Mouse (Mus musculus): ENCODE measurements at regions not wholly inside any gene's neighbourhood (a gene's known extent, or its start where the extent isn't known, plus 50 kb on each side); places are given as distances from the start of the nearest gene placed in this dataset.

- no peaks in the 10 kb centered on the region for H3K9me3 ChIP-seq (ENCODE audit: control insufficient read depth, low read length)
- no peak overlapping the region for H3K4me3 ChIP-seq (ENCODE audit: control insufficient read depth in 1 of 2, insufficient read depth in 1 of 2, low read depth in 1 of 2, low read length in 2 of 2)
- no peaks in the 10 kb centered on the region for H3K4me1 ChIP-seq (ENCODE audit: control insufficient read depth in 2 of 2, insufficient read depth in 2 of 2, low read length in 2 of 2)
- no peak overlapping the region for H3K4me2 ChIP-seq (ENCODE audit: low read length)
- 77% methylated on average over 2 of the region's 2 CpGs for WGBS
- ATAC-seq (ENCODE audit: insufficient number of reproducible peaks, insufficient read depth, low FRiP score, low read depth), result no peak
- H3K9ac ChIP-seq (ENCODE audit: low read length), result no peak overlapping the region
- no peaks in the 10 kb centered on the region for H3K27me3 ChIP-seq (ENCODE audit: control insufficient read depth, insufficient read depth, low read length)
- no peaks in the 10 kb centered on the region for H3K36me3 ChIP-seq (ENCODE audit: control insufficient read depth, insufficient read depth, low read length)
- no peak overlapping the region for H3K27ac ChIP-seq (replicated peaks in 1 of 2; ENCODE audit: control insufficient read depth in 1 of 2, insufficient read depth in 1 of 2, low read depth in 2 of 2, low read length in 2 of 2)
These were observed 173.6 kb downstream of the Rpl10-ps3 start for GRCm38 (mm10) chr9:50171164-50171563.

DNA sequence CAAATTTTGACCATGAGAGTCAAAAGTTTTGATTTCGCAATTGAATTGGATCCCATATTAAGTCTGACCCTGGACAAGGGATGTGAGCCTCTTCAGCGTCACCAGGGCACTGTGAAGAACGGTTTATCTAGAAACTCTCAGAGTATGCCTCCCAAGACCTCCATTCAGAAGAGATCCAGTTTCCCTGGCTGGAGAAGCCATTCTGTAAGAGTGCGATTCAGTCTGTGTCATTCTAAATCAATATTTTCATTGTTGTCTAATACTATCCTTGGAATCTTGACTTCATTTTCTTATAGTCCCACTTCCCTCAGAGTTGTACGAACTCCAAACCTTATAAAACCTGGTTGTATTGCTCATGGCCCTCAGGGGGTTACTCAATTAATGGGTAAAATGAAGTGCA lies 174.1 kb downstream of the Rpl10-ps3 start:
- Histone ChIP-seq H3K9me3 (ENCODE audit: control insufficient read depth, low read length) (no peaks in the 10 kb centered on the region), H3K27me3 (ENCODE audit: control insufficient read depth, insufficient read depth, low read length) (no peaks in the 10 kb centered on the region), H3K27ac (replicated peaks in 1 of 2; ENCODE audit: control insufficient read depth in 1 of 2, insufficient read depth in 1 of 2, low read depth in 2 of 2, low read length in 2 of 2) (no peak overlapping the region), H3K4me2 (ENCODE audit: low read length) (no peak overlapping the region), H3K4me1 (ENCODE audit: control insufficient read depth in 2 of 2, insufficient read depth in 2 of 2, low read length in 2 of 2) (no peaks in the 10 kb centered on the region), H3K9ac (ENCODE audit: low read length) (no peak overlapping the region), H3K36me3 (ENCODE audit: control insufficient read depth, insufficient read depth, low read length) (no peaks in the 10 kb centered on the region), H3K4me3 (ENCODE audit: control insufficient read depth in 1 of 2, insufficient read depth in 1 of 2, low read depth in 1 of 2, low read length in 2 of 2) (no peak overlapping the region)
- ATAC-seq (ENCODE audit: insufficient number of reproducible peaks, insufficient read depth, low FRiP score, low read depth), result no peak
- WGBS, result 86% methylated on average over 5 of the region's 5 CpGs

DNA sequence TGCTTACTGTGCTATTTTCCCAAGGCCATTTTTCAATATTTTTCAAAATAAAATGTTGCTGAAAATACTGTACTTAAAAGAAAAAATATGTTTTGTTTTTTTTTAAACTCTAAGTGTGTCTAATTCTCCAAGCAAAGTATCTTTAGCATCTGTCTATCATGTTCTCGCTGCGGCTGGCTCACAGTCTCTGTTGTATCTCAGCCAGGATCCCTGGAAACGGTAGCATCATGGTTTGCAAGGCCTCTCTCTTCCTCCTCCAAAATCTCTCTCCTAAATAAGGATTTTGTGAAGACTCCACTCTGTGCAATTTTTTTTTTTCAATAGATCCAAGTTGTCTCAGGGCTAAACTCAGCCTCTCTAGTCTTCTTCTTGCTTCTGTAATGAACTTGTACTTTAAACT lies 190.2 kb downstream of the Rpl10-ps3 start:
- no peaks in the 10 kb centered on the region for H3K36me3 ChIP-seq (ENCODE audit: control insufficient read depth, insufficient read depth, low read length)
- H3K27ac ChIP-seq (replicated peaks in 1 of 2; ENCODE audit: control insufficient read depth in 1 of 2, insufficient read depth in 1 of 2, low read depth in 2 of 2, low read length in 2 of 2), result no peak overlapping the region
- no peak overlapping the region for H3K4me3 ChIP-seq (ENCODE audit: control insufficient read depth in 1 of 2, insufficient read depth in 1 of 2, low read depth in 1 of 2, low read length in 2 of 2)
- peaks cover 0 to 2% of the 10 kb centered on the region in 2 experiments; a peak in 1 of 4 replicates for H3K4me1 ChIP-seq (ENCODE audit: control insufficient read depth in 2 of 2, insufficient read depth in 2 of 2, low read length in 2 of 2)
- H3K4me2 ChIP-seq (ENCODE audit: low read length), result no peak overlapping the region
- 82% methylated on average over 3 of the region's 3 CpGs for WGBS
- no peak overlapping the region for H3K9ac ChIP-seq (ENCODE audit: low read length)
- ATAC-seq (ENCODE audit: insufficient number of reproducible peaks, insufficient read depth, low FRiP score, low read depth), result no peak
- H3K9me3 ChIP-seq (ENCODE audit: control insufficient read depth, low read length), result no peaks in the 10 kb centered on the region
- H3K27me3 ChIP-seq (ENCODE audit: control insufficient read depth, insufficient read depth, low read length), result no peaks in the 10 kb centered on the region

DNA sequence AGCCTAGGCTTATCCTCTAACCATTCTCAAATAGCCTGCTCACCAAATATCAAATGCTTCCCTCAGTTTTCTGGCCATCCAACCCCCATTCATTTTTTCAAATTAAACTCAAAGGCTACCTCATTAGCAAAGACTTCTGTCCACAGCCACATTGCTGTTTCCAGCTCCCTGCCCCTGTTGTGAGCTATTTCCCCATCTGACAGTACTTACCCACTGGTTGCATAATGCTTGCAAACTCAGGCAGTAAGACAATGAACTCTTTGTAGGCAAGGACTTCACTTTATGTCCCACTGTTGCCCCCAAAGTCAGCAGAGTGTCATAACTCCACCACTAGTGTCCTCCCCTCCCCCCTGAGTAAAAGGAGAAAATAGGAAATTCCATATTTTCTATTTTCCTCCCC lies 194.7 kb downstream of the Rpl10-ps3 start:
- H3K4me1 ChIP-seq (ENCODE audit: control insufficient read depth in 2 of 2, insufficient read depth in 2 of 2, low read length in 2 of 2), result peaks cover 0 to 2% of the 10 kb centered on the region in 2 experiments; a peak in 1 of 4 replicates
- no peak for ATAC-seq (ENCODE audit: insufficient number of reproducible peaks, insufficient read depth, low FRiP score, low read depth)

DNA sequence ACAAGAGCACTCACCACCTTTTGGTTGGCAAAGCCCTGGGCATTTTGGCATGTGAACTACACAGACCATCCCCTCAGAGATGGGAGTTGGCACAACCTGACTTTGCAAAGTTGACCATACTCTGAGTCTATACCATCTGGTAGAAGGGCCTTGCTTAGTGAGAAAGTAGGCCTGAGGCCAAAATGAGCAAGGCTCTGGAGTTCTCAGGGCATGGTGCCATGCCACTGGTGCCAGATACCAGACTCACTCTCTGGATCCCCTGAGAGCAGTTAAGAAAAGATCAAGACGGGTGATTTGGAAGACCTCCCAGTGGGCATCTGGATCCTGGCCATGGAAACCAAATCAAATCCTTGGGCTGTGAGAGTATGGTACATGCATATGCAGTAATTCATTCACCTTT lies 202.0 kb downstream of the Rpl10-ps3 start:
- ATAC-seq (ENCODE audit: insufficient number of reproducible peaks, insufficient read depth, low FRiP score, low read depth), result no peak
- Histone ChIP-seq H3K27me3 (ENCODE audit: control insufficient read depth, insufficient read depth, low read length) (no peaks in the 10 kb centered on the region), H3K9me3 (ENCODE audit: control insufficient read depth, low read length) (no peaks in the 10 kb centered on the region), H3K27ac (replicated peaks in 1 of 2; ENCODE audit: control insufficient read depth in 1 of 2, insufficient read depth in 1 of 2, low read depth in 2 of 2, low read length in 2 of 2) (no peak overlapping the region), H3K4me2 (ENCODE audit: low read length) (no peak overlapping the region), H3K9ac (ENCODE audit: low read length) (no peak overlapping the region), H3K4me1 (ENCODE audit: control insufficient read depth in 2 of 2, insufficient read depth in 2 of 2, low read length in 2 of 2) (peaks cover 2 to 7% of the 10 kb centered on the region in 2 experiments; a peak in 1 of 4 replicates), H3K4me3 (ENCODE audit: control insufficient read depth in 1 of 2, insufficient read depth in 1 of 2, low read depth in 1 of 2, low read length in 2 of 2) (no peak overlapping the region), H3K36me3 (ENCODE audit: control insufficient read depth, insufficient read depth, low read length) (no peaks in the 10 kb centered on the region)
- 58% methylated on average over 1 of the region's 1 CpGs for WGBS

More for the DNA sequence above, 194.7 kb downstream of the Rpl10-ps3 start:
- no peak overlapping the region for H3K4me2 ChIP-seq (ENCODE audit: low read length)
- no peaks in the 10 kb centered on the region for H3K27me3 ChIP-seq (ENCODE audit: control insufficient read depth, insufficient read depth, low read length)
- H3K36me3 ChIP-seq (ENCODE audit: control insufficient read depth, insufficient read depth, low read length), result no peaks in the 10 kb centered on the region
- no peak overlapping the region for H3K27ac ChIP-seq (replicated peaks in 1 of 2; ENCODE audit: control insufficient read depth in 1 of 2, insufficient read depth in 1 of 2, low read depth in 2 of 2, low read length in 2 of 2)
- no peak overlapping the region for H3K4me3 ChIP-seq (ENCODE audit: control insufficient read depth in 1 of 2, insufficient read depth in 1 of 2, low read depth in 1 of 2, low read length in 2 of 2)
- no peak overlapping the region for H3K9ac ChIP-seq (ENCODE audit: low read length)
- no peaks in the 10 kb centered on the region for H3K9me3 ChIP-seq (ENCODE audit: control insufficient read depth, low read length)

DNA sequence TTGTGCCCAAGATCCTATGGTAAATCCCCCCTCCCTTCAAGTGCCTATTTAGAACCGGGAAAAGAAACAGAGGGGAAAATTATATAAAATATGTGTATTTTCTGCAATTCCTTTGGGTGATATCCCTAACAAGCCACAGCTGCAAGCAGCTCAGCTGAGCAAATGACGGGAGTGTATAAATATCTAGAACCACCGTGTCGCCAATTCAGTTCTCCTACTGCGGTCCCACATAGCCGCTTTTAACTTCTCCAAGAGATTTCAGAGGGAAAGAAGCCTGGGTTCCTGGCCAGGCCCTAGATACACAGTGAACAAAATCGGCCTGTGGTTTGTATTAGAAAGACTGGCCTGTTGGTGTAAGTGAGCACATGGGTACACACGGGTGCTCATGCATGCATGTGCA lies 202.7 kb downstream of the Rpl10-ps3 start:
- Histone ChIP-seq H3K9ac (ENCODE audit: low read length) (no peak overlapping the region), H3K4me1 (ENCODE audit: control insufficient read depth in 2 of 2, insufficient read depth in 2 of 2, low read length in 2 of 2) (peaks cover 2 to 7% of the 10 kb centered on the region in 2 experiments; a peak in 1 of 4 replicates), H3K27ac (replicated peaks in 1 of 2; ENCODE audit: control insufficient read depth in 1 of 2, insufficient read depth in 1 of 2, low read depth in 2 of 2, low read length in 2 of 2) (no peak overlapping the region), H3K36me3 (ENCODE audit: control insufficient read depth, insufficient read depth, low read length) (no peaks in the 10 kb centered on the region), H3K4me3 (ENCODE audit: control insufficient read depth in 1 of 2, insufficient read depth in 1 of 2, low read depth in 1 of 2, low read length in 2 of 2) (no peak overlapping the region), H3K9me3 (ENCODE audit: control insufficient read depth, low read length) (no peaks in the 10 kb centered on the region), H3K27me3 (ENCODE audit: control insufficient read depth, insufficient read depth, low read length) (no peaks in the 10 kb centered on the region), H3K4me2 (ENCODE audit: low read length) (no peak overlapping the region)
- no peak for ATAC-seq (ENCODE audit: insufficient number of reproducible peaks, insufficient read depth, low FRiP score, low read depth)
- 83% methylated on average over 8 of the region's 8 CpGs for WGBS

DNA sequence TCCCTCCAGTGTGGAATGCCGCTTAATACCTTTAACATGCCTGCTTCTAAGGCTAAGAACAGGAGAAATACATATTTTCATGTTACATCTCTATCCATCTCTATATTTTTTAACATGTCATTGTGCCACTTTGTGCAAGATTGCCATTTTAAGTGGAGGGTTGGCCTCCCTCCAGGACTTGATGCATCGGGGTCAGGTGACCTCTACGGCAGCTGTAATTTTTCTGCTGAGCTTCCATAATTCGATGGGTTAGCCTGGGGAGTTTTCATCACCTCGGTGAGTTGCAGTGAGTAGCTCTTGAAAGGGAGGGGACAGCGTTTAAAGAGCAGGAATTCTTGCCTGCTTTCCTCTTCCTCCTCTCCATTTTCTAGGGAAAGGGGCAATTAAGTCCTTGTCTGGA lies 203.6 kb downstream of the Rpl10-ps3 start:
- 45% methylated on average over 6 of the region's 6 CpGs for WGBS
- H3K27me3 ChIP-seq (ENCODE audit: control insufficient read depth, insufficient read depth, low read length), result no peaks in the 10 kb centered on the region
- no peak overlapping the region for H3K4me3 ChIP-seq (ENCODE audit: control insufficient read depth in 1 of 2, insufficient read depth in 1 of 2, low read depth in 1 of 2, low read length in 2 of 2)
- no peak overlapping the region for H3K27ac ChIP-seq (replicated peaks in 1 of 2; ENCODE audit: control insufficient read depth in 1 of 2, insufficient read depth in 1 of 2, low read depth in 2 of 2, low read length in 2 of 2)
- peaks cover 2 to 7% of the 10 kb centered on the region in 2 experiments; a peak in 1 of 4 replicates for H3K4me1 ChIP-seq (ENCODE audit: control insufficient read depth in 2 of 2, insufficient read depth in 2 of 2, low read length in 2 of 2)
- H3K4me2 ChIP-seq (ENCODE audit: low read length), result no peak overlapping the region
- no peaks in the 10 kb centered on the region for H3K9me3 ChIP-seq (ENCODE audit: control insufficient read depth, low read length)
- H3K9ac ChIP-seq (ENCODE audit: low read length), result no peak overlapping the region
- no peaks in the 10 kb centered on the region for H3K36me3 ChIP-seq (ENCODE audit: control insufficient read depth, insufficient read depth, low read length)
- ATAC-seq (ENCODE audit: insufficient number of reproducible peaks, insufficient read depth, low FRiP score, low read depth), result no peak

GRCm38 (mm10) chr9:50138341-50138978 lies 206.3 kb downstream of the Rpl10-ps3 start:
- Histone ChIP-seq H3K9ac (ENCODE audit: low read length) (no peak overlapping the region), H3K27ac (replicated peaks in 1 of 2; ENCODE audit: control insufficient read depth in 1 of 2, insufficient read depth in 1 of 2, low read depth in 2 of 2, low read length in 2 of 2) (no peak overlapping the region), H3K9me3 (ENCODE audit: control insufficient read depth, low read length) (no peaks in the 10 kb centered on the region), H3K4me1 (ENCODE audit: control insufficient read depth in 2 of 2, insufficient read depth in 2 of 2, low read length in 2 of 2) (peaks cover 2 to 7% of the 10 kb centered on the region in 2 experiments; a peak in 1 of 4 replicates), H3K27me3 (ENCODE audit: control insufficient read depth, insufficient read depth, low read length) (no peaks in the 10 kb centered on the region), H3K4me2 (ENCODE audit: low read length) (no peak overlapping the region), H3K4me3 (ENCODE audit: control insufficient read depth in 1 of 2, insufficient read depth in 1 of 2, low read depth in 1 of 2, low read length in 2 of 2) (no peak overlapping the region), H3K36me3 (ENCODE audit: control insufficient read depth, insufficient read depth, low read length) (no peaks in the 10 kb centered on the region)
- ATAC-seq (ENCODE audit: insufficient number of reproducible peaks, insufficient read depth, low FRiP score, low read depth), result no peak
- WGBS, result 87% methylated on average over 9 of the region's 9 CpGs

Measured in heart, embryonic 14.5 days (tissue).